ENCODE assay signal across 8 mouse cellular contexts in the genomic region with DNA sequence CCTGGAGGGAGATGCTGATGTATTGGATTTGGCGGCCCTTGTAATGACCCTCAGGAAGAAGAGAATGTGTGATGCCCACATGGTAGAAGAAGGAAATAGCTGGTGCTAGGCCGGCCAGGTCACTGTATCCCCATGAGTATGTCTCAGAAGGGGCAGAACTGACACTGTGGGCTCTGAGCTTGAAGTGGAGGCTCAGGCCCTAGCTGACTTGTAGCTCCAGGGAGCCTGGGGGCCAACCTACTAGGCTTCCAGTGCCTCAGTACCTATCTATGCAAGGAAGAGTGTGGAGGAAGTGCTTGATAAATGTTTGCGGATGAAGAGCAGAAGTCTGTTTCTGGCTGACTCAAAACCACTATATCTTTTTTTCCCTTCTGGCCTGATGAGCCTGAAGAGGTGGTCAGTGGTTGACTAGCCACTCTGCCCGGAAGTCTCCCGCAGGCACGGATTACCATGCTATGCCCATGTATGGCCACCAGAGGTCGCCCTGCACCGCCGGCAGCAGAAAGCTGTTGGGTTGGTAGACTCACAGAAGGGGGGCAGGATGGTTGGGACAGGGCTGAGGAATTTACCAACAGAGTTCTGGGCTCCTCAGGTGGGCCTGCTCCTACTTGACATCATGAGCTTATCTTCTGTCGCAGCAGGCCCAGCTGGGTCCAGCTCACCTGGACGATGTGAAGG. TPM values are rescaled to one million over a fixed set of nuclear protein-coding genes. Genes with fewer than 3 reads are reported as not detected.
A peak's percentile ranks its signal among the peaks of the same experiment; 100 is the strongest.
DNase-seq lines count a peak whose midpoint lies in the region; ATAC-seq and TF ChIP-seq lines count a peak whose summit lies in the region.

No protein-coding gene starts in this region.

- no peak overlapping the region for H3K9ac ChIP-seq in kidney, embryonic 16.5 days (replicated peaks; ENCODE audit: low read length)
- no peak overlapping the region for H3K9ac ChIP-seq in liver, postnatal 0 days (replicated peaks)
- no peak overlapping the region for H3K9ac ChIP-seq in neural tube, embryonic 12.5 days

- H3K27ac ChIP-seq in cortical plate, adult 2 months (ENCODE audit: insufficient read depth, low read length): no peak overlapping the region
- no peak overlapping the region for H3K27ac ChIP-seq in kidney, embryonic 16.5 days (ENCODE audit: low read length)
- H3K27ac ChIP-seq in liver, postnatal 0 days (ENCODE audit: low read depth): no peak overlapping the region
- no peak overlapping the region for H3K27ac ChIP-seq in neural tube, embryonic 12.5 days

- H3K27me3 ChIP-seq in kidney, embryonic 16.5 days (ENCODE audit: insufficient read depth, low read length): no peaks in the 10 kb centered on the region
- H3K27me3 ChIP-seq in liver, postnatal 0 days (ENCODE audit: insufficient read depth, low read length): no peaks in the 10 kb centered on the region
- H3K27me3 ChIP-seq in neural tube, embryonic 12.5 days (replicated peaks): no peaks in the 10 kb centered on the region

- TF ChIP-seq EP300 in liver, postnatal 0 days (IDR thresholded peaks at IDR 0.05; ENCODE audit: low read depth): no peak

- DNase-seq in urinary bladder, adult 18-20 months (ENCODE audit: low spot score in 2 of 2): peak; percentile 64 to 70
- no peak for DNase-seq in urinary bladder, postnatal 10 days (ENCODE audit: low spot score)
- DNase-seq in gastrocnemius, postnatal 4 days (ENCODE audit: low spot score in 2 of 2): peak; percentile 72 to 75
- peak; percentile 79 for DNase-seq in liver, postnatal 0 days
- peak; percentile 85 for DNase-seq in testis, postnatal 10 days (ENCODE audit: low spot score)

- TF ChIP-seq CTCF in cortical plate, adult 2 months (IDR thresholded peaks at IDR 0.05; ENCODE audit: extremely low read depth, insufficient read depth, low read length): peak; percentile 94
- peak; percentile 99 for TF ChIP-seq CTCF in liver, postnatal 0 days (IDR thresholded peaks at IDR 0.05; ENCODE audit: low read depth)

- no peaks in the 10 kb centered on the region for H3K36me3 ChIP-seq in kidney, embryonic 16.5 days (ENCODE audit: insufficient read depth, low read length)
- no peaks in the 10 kb centered on the region for H3K36me3 ChIP-seq in liver, postnatal 0 days (replicated peaks; ENCODE audit: insufficient read depth, low read length)
- H3K36me3 ChIP-seq in neural tube, embryonic 12.5 days: no peaks in the 10 kb centered on the region

- no peaks in the 10 kb centered on the region for H3K9me3 ChIP-seq in kidney, embryonic 16.5 days (ENCODE audit: low read length)
- H3K9me3 ChIP-seq in liver, postnatal 0 days (ENCODE audit: low read length): no peaks in the 10 kb centered on the region
- H3K9me3 ChIP-seq in neural tube, embryonic 12.5 days: no peaks in the 10 kb centered on the region

- no peak for TF ChIP-seq POLR2A in cortical plate, adult 2 months (IDR thresholded peaks at IDR 0.05; ENCODE audit: extremely low read depth, insufficient read depth, low read length)

- peaks cover 11% of the 10 kb centered on the region for H3K4me1 ChIP-seq in cortical plate, adult 2 months (ENCODE audit: control insufficient read depth, insufficient read depth, low read length)
- H3K4me1 ChIP-seq in kidney, embryonic 16.5 days (ENCODE audit: insufficient read depth, low read length): no peaks in the 10 kb centered on the region
- H3K4me1 ChIP-seq in liver, postnatal 0 days (ENCODE audit: insufficient read depth): peaks cover 15% of the 10 kb centered on the region
- peaks cover 6% of the 10 kb centered on the region for H3K4me1 ChIP-seq in neural tube, embryonic 12.5 days

- no peak overlapping the region for H3K4me2 ChIP-seq in kidney, embryonic 16.5 days (replicated peaks; ENCODE audit: low read depth, low read length)
- H3K4me2 ChIP-seq in liver, postnatal 0 days (ENCODE audit: low read depth, low read length): no peak overlapping the region
- no peak overlapping the region for H3K4me2 ChIP-seq in neural tube, embryonic 12.5 days (replicated peaks)

- no peak overlapping the region for H3K4me3 ChIP-seq in cortical plate, adult 2 months (ENCODE audit: insufficient read depth, low read length)
- no peak overlapping the region for H3K4me3 ChIP-seq in kidney, embryonic 16.5 days (ENCODE audit: low read length)
- no peak overlapping the region for H3K4me3 ChIP-seq in liver, postnatal 0 days (ENCODE audit: low read depth, low read length)
- no peak overlapping the region for H3K4me3 ChIP-seq in neural tube, embryonic 12.5 days

- 27% methylated on average over 11 of the region's 11 CpGs for WGBS in kidney, embryonic 16.5 days
- WGBS in liver, postnatal 0 days (ENCODE audit: insufficient replicate concordance): 22% methylated on average over 11 of the region's 11 CpGs
- WGBS in neural tube, embryonic 12.5 days: 24% methylated on average over 11 of the region's 11 CpGs

- peak; percentile 40; the same call in 1 of the 2 replicates for ATAC-seq in kidney, embryonic 16.5 days (ENCODE audit: low FRiP score, low TSS enrichment)
- peak; percentile 57 for ATAC-seq in liver, postnatal 0 days
- ATAC-seq in neural tube, embryonic 12.5 days (ENCODE audit: low FRiP score, low read depth): 0 out of 2 replicates have a peak, but pooled peaks have one; percentile 50

RNA-seq across cellular contexts. Expression of gene Sun2, which starts 10.5 kb away (rescaled TPM):
- polyA plus RNA-seq in cortical plate, adult 2 months (2012; rRNA removed): 29.7 and 32.0 TPM in 2 replicates
- total RNA-seq in gastrocnemius, postnatal 4 days (2021): 10 to 100 TPM; 60.4 to 61.3 TPM
- polyA plus RNA-seq in kidney, embryonic 16.5 days (2015; fragmentation: Nextera tagmentation; extraction: Ambion mirVana): 5.7 and 5.8 TPM in 2 replicates
- polyA plus RNA-seq in liver, postnatal 0 days (2015; fragmentation: Nextera tagmentation; extraction: Ambion mirVana): 3.3 and 4.2 TPM in 2 replicates
- polyA plus RNA-seq in neural tube, embryonic 12.5 days (2016; fragmentation: Nextera tagmentation; extraction: Ambion mirVana): 8.0 and 9.5 TPM in 2 replicates

RNA-seq across cellular contexts. Expression of gene Dnal4, which starts 24.8 kb away (rescaled TPM):
- polyA plus RNA-seq in cortical plate, adult 2 months (2012; rRNA removed): 71.5 and 72.4 TPM in 2 replicates
- total RNA-seq in gastrocnemius, postnatal 4 days (2021): 10 to 100 TPM; 19.0 to 19.2 TPM
- 71.7 and 74.0 TPM in 2 replicates for polyA plus RNA-seq in kidney, embryonic 16.5 days (2015; fragmentation: Nextera tagmentation; extraction: Ambion mirVana)
- 9.7 and 10.2 TPM in 2 replicates for polyA plus RNA-seq in liver, postnatal 0 days (2015; fragmentation: Nextera tagmentation; extraction: Ambion mirVana)
- 73.1 and 79.2 TPM in 2 replicates for polyA plus RNA-seq in neural tube, embryonic 12.5 days (2016; fragmentation: Nextera tagmentation; extraction: Ambion mirVana)

RNA-seq across cellular contexts. Expression of gene Nptxr, which starts 51.7 kb away (rescaled TPM):
- 293 and 298 TPM in 2 replicates for polyA plus RNA-seq in cortical plate, adult 2 months (2012; rRNA removed)
- total RNA-seq in gastrocnemius, postnatal 4 days (2021): 1 to 10 TPM; 7.7 to 8.2 TPM
- polyA plus RNA-seq in kidney, embryonic 16.5 days (2015; fragmentation: Nextera tagmentation; extraction: Ambion mirVana): 1.7 and 1.9 TPM in 2 replicates
- polyA plus RNA-seq in liver, postnatal 0 days (2015; fragmentation: Nextera tagmentation; extraction: Ambion mirVana): 0.09 and 0.13 TPM in 2 replicates
- polyA plus RNA-seq in neural tube, embryonic 12.5 days (2016; fragmentation: Nextera tagmentation; extraction: Ambion mirVana): 13.2 and 13.6 TPM in 2 replicates

Comparison
In these comparisons a context has a peak if more than half of its experiments do, and no peak if none do; other contexts are left out.
1. RNA of gene Nptxr, which starts 51.7 kb away (polyA plus RNA-seq): 293 to 298 TPM in cortical plate, adult 2 months; 13.2 to 13.6 TPM in neural tube, embryonic 12.5 days, 1.7 to 1.9 TPM in kidney, embryonic 16.5 days and 0.09 to 0.13 TPM in liver, postnatal 0 days; every median in the first group is over 10 times any median in the second.
2. Peak in every context shown above with its lines, with median percentiles within 50 percentile points of each other: ATAC-seq.